Comparison of ENCODE assay signal across 14 mouse cellular contexts in the genomic region with DNA sequence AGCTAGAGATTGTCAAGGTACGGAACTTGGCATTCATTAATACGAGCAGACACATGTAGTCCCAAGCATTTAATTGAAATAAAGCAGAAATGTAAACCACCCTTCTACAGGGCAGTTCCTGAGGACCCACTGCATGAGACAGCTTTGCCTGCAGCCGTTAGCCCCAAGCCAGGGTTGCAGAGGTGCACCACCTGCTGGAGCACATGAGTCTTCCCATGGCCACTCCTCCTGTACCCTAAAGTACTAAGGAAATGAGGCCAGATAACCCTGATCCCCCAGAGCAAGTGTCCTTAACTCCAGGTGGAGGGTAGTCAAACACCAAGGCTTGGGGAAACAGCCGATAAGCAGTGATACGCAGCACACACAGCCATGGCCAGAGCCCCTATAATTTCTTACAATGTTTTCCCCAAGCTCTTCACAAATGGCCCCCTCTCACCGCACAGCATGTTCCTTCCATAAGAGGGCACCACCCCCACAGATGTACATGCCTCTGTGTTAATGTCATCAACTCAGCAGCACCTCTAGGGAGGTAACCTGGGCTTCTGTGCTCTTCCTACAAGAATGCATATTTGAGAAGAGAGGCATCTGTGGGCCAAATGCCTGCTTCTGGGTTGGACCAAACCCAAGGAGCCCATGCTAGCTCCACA.
DNase-seq lines count a peak whose midpoint lies in the region; TF ChIP-seq lines count a peak whose summit lies in the region.
"Had no signal": no experiment of that assay in that cellular context is flagged by ENCODE, and none has a peak within 500 bp of the region (broad histone marks: within the 10 kb centered on the region; RNA-seq: fewer than 3 reads in every experiment).

No protein-coding gene starts in this region.

- H3K4me3 ChIP-seq in gastrocnemius, adult 2 months, result no peak overlapping the region
- H3K4me3 ChIP-seq: heart, embryonic 10.5 days; hindbrain, embryonic 13.5 days; myocyte had no signal

- DNase-seq in gastrocnemius, adult 2 months, result no peak
- no peak for DNase-seq in gastrocnemius, adult 8-10 months (ENCODE audit: low spot score in 2 of 2)
- peak; percentile 14 for DNase-seq in lung, postnatal 10 days
- no peak for DNase-seq in lung, adult 18-20 months
- peak; percentile 17 for DNase-seq in adipocyte (ENCODE audit: low spot score)
- peak; percentile 56 for DNase-seq in thymus, postnatal 14 days
- no peak for DNase-seq in heart, adult 9 months (ENCODE audit: low spot score in 2 of 2)
- no peak for DNase-seq in layer of hippocampus, postnatal 36 days
- DNase-seq: adrenal gland, postnatal 10 days; cerebellum, adult 9-10 months; kidney, postnatal 10 days had no signal

- intact Hi-C loops in gastrocnemius, adult 2 months (cut with DNase I), result loop anchor here (5.0 kb wide), 1 partner anchor 100 kb away; no protein-coding TSS in a partner anchor

- peak; percentile 47 for TF ChIP-seq CTCF in gastrocnemius, adult 2 months (IDR thresholded peaks at IDR 0.05)

- H3K27ac ChIP-seq in gastrocnemius, adult 2 months, result no peak overlapping the region
- H3K27ac ChIP-seq: heart, embryonic 10.5 days; hindbrain, embryonic 13.5 days had no signal

Comparison
In these comparisons a context has a peak if more than half of its experiments do, and no peak if none do; other contexts are left out.
1. DNase-seq: peak in lung, postnatal 10 days (single experiment), adipocyte (single experiment) and thymus, postnatal 14 days (single experiment); none in gastrocnemius, adult 2 months (single experiment), gastrocnemius, adult 8-10 months (0 of 2), lung, adult 18-20 months (0 of 2), heart, adult 9 months (0 of 2) and layer of hippocampus, postnatal 36 days (0 of 2).